Mouse (Mus musculus): Measurements from ENCODE around the gene Ecpas.

GRCm38 (mm10) chr4:58923933-58924332 lies 11.4 kb upstream of the Ecpas start:
- TF ChIP-seq CTCF (IDR thresholded peaks at IDR 0.05; ENCODE audit: insufficient read depth, low read depth, low read length) (no peak), POLR2A (IDR thresholded peaks at IDR 0.05; ENCODE audit: insufficient read depth, low read depth, low read length) (no peak)

Data from olfactory bulb, adult 2 months (tissue).